Mouse (Mus musculus) hindbrain, postnatal 0 days (tissue): ENCODE data around the gene Megf6. TPM values are rescaled to one million over a fixed set of nuclear protein-coding genes. Genes with fewer than 3 reads are reported as not detected.

ENCODE experiments used
- ATAC-seq: fragments of 200-750 bp; cut with Nextera tagmentation; 2 replicates; pipeline ENCODE4 v1.8.0; 2017; ENCODE audit warnings: mild to moderate bottlenecking, moderate TSS enrichment, moderate library complexity
- DNase-seq: peaks from one replicate; pipeline ENCODE4 v3.0.0-alpha.2; 2015; ENCODE audit warnings: low spot score
- H3K27ac ChIP-seq: fragments of 300-500 bp; sonication (generic); 2 replicates; pipeline ENCODE4 v1.5.1; 2014; ENCODE audit warnings: mild to moderate bottlenecking
- H3K27me3 ChIP-seq: fragments of 300-500 bp; sonication (generic); 2 replicates; pipeline ENCODE4 v1.6.1; 2014; ENCODE audit warnings: low read length, mixed read lengths; ENCODE audit not compliant: insufficient read depth
- H3K36me3 ChIP-seq: fragments of 300-500 bp; sonication (generic); 2 replicates; pipeline ENCODE4 v1.6.1; 2014; ENCODE audit warnings: low read length, mixed read lengths; ENCODE audit not compliant: insufficient read depth
- H3K4me1 ChIP-seq: fragments of 300-500 bp; sonication (generic); 2 replicates; pipeline ENCODE4 v1.6.1; 2014; ENCODE audit warnings: antibody characterized with exemption, low read length, mixed read lengths; ENCODE audit not compliant: insufficient read depth
- H3K4me2 ChIP-seq: fragments of 300-500 bp; sonication (generic); 2 replicates; pipeline ENCODE4 v1.6.1; 2014; ENCODE audit warnings: low read depth, mild to moderate bottlenecking, low read length, moderate library complexity, mixed read lengths
- H3K4me3 ChIP-seq: fragments of 300-500 bp; sonication (generic); 2 replicates; pipeline ENCODE4 v1.5.1; 2014; ENCODE audit warnings: low read length
- H3K9ac ChIP-seq: fragments of 300-500 bp; sonication (generic); replicated peaks from 2 replicates; pipeline ENCODE4 v1.6.1; 2014; ENCODE audit warnings: mild to moderate bottlenecking, low read length, moderate library complexity, mixed read lengths
- H3K9me3 ChIP-seq: fragments of 300-500 bp; sonication (generic); 2 replicates; pipeline ENCODE4 v1.6.1; 2016; ENCODE audit warnings: low read length, mixed read lengths
- CTCF ChIP-seq: IDR thresholded peaks from 2 replicates; pipeline ENCODE4 v1.5.1; 2016; ENCODE audit warnings: antibody characterized with exemption, control low read depth, low read depth
- WGBS: fragments of 180-500 bp; shearing (Covaris S2); extraction: QIAGEN DNeasy Blood & Tissue Kit; methylation state at CpG from one replicate; pipeline ENCODE4 v1.1.7; 2014; 5-methylcytosine and 5-hydroxymethylcytosine counted together
- polyA plus RNA-seq: library from polyadenylated mRNA; unstranded; fragments of >200 nt; fragmentation: Nextera tagmentation; extraction: Ambion mirVana; gene quantifications from 2 replicates; pipeline ENCODE4 v1.2.1, GENCODE M21; 2015
- total RNA-seq: library from RNA; depleted of rRNA; stranded (reverse); fragments of >200 nt; gene quantifications from 2 replicates; pipeline ENCODE4 v1.2.3, GENCODE M21; 2014

The Megf6 gene
- total and polyA plus RNA-seq, 2 experiments from 2014 or later: 7.0 to 40.5 TPM

DNA sequence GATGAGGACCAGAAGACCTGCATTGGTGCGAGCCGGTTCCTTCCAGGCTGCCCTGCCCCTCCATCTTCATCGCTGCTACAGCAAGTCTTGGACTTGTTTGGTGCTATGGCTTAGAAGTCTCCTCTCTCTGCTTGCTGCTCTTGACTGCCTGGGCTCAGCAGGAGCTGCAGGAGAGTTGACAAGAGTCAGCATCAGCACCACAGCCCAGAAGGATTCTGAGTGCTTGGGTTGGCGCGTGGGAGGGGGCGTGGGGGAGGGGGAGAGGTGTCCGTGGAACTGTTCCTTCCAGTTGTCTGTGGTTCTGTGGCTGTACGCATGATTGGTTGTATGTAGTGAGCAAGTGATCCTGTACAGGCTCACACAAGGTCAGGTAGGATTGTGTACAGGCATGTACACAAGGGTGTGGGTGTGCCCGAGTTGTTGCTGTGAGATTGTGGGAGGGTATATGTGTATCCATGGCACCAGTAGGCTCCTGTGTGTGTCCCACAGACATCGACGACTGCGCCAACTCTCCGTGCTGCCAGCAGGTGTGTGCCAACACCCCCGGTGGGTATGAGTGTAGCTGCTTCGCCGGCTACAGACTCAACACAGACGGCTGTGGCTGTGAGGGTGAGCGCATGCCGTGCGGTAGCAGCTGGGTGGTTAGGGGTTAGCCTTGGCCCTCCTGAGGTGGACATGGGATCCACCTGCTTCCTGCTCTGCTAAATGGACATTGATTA is 82.2 kb downstream of the Megf6 start:
- no peak for TF ChIP-seq CTCF
- Histone ChIP-seq H3K27ac (no peak overlapping the region), H3K4me1 (no peaks in the 10 kb centered on the region), H3K4me3 (no peak overlapping the region), H3K27me3 (no peaks in the 10 kb centered on the region), H3K36me3 (no peaks in the 10 kb centered on the region), H3K9ac (no peak overlapping the region), H3K4me2 (no peak overlapping the region), H3K9me3 (no peaks in the 10 kb centered on the region)
- WGBS: 71% methylated on average over 20 of the region's 20 CpGs
- ATAC-seq: no peak
- DNase-seq: no peak

- Histone ChIP-seq H3K36me3 (no peaks in the 10 kb centered on the region), H3K9ac (no peak overlapping the region), H3K4me1 (no peaks in the 10 kb centered on the region), H3K27ac (no peak overlapping the region), H3K4me2 (no peak overlapping the region), H3K4me3 (no peak overlapping the region), H3K9me3 (no peaks in the 10 kb centered on the region), H3K27me3 (no peaks in the 10 kb centered on the region)
- no peak for ATAC-seq
- no peak for TF ChIP-seq CTCF
- 82% methylated on average over 5 of the region's 5 CpGs for WGBS
- DNase-seq: no peak
Observed at GRCm38 (mm10) chr4:154260755-154261154, 90.2 kb downstream of the Megf6 start.

DNA sequence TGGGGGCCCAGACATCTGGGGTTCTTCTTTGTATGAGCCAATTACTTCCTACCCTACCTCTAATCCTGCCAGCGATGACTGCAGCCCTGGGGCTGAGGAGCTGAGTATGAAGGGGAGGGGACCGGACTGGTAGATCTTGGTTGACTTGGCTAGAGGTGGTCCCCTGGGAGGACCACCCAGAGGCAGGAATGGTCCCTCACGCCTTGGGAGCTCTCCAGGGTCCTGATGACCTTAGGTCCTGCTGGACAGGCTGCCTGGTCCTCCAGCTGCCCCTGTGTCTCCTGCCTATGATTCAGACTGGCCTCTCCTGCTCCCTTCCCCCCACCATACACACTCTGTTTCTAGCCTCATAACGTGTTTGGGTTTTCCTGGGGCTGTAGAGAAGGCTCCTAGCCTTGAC is 91.5 kb downstream of the Megf6 start:
- Histone ChIP-seq H3K9ac (no peak overlapping the region), H3K4me1 (no peaks in the 10 kb centered on the region), H3K9me3 (no peaks in the 10 kb centered on the region), H3K36me3 (no peaks in the 10 kb centered on the region), H3K27ac (no peak overlapping the region), H3K27me3 (no peaks in the 10 kb centered on the region), H3K4me3 (no peak overlapping the region), H3K4me2 (no peak overlapping the region)
- no peak for TF ChIP-seq CTCF
- no peak; the same call in 1 of the 2 replicates for ATAC-seq
- no peak for DNase-seq
- WGBS: 53% methylated on average over 4 of the region's 4 CpGs

DNA sequence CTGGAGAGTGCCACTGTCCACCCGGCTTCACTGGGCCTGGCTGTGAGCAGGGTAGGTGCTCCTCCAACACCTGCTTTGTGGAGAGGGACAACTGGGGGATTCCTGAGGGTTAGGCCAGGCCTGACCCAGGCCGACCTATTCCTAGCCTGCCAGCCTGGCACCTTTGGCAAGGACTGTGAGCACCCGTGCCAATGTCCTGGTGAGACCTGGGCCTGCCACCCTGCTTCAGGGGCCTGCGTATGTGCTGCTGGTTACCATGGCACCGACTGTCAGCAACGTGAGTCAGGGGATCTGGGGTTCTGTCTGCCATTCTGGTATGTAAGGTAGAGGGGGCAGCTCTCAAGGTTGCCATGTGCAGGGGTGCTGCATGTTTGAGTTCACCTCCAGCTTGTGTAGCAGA is 97.0 kb downstream of the Megf6 start:
- Histone ChIP-seq H3K27ac (no peak overlapping the region), H3K9ac (no peak overlapping the region), H3K4me2 (no peak overlapping the region), H3K9me3 (no peaks in the 10 kb centered on the region), H3K4me3 (no peak overlapping the region), H3K27me3 (no peaks in the 10 kb centered on the region), H3K4me1 (no peaks in the 10 kb centered on the region), H3K36me3 (no peaks in the 10 kb centered on the region)
- TF ChIP-seq CTCF: no peak
- DNase-seq: no peak
- WGBS: 65% methylated on average over 6 of the region's 6 CpGs
- ATAC-seq: no peak

DNA sequence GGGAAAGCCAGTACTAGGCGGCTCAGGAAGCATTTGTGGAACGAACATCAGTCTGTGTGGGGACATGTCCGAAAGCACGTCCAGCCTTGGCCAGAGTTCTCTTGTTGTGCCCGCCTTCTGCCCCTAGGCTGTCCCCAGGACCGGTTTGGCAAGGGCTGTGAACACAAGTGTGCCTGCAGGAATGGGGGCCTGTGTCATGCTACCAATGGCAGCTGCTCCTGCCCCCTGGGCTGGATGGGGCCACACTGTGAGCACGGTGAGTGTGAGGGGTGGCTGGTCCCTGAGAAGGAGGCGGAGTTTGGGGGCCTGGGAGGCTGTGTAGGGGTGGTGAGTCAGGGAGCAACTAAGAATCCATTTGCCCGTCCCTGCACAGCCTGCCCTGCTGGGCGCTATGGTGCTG is 99.0 kb downstream of the Megf6 start:
- Histone ChIP-seq H3K9ac (no peak overlapping the region), H3K36me3 (peaks cover 4% of the 10 kb centered on the region; the same call in 1 of the 2 replicates), H3K9me3 (no peaks in the 10 kb centered on the region), H3K4me1 (no peaks in the 10 kb centered on the region), H3K4me2 (no peak overlapping the region), H3K27ac (no peak overlapping the region), H3K4me3 (no peak overlapping the region), H3K27me3 (no peaks in the 10 kb centered on the region)
- DNase-seq (no peak), ATAC-seq (no peak)
- no peak for TF ChIP-seq CTCF
- WGBS: 58% methylated on average over 10 of the region's 10 CpGs

DNA sequence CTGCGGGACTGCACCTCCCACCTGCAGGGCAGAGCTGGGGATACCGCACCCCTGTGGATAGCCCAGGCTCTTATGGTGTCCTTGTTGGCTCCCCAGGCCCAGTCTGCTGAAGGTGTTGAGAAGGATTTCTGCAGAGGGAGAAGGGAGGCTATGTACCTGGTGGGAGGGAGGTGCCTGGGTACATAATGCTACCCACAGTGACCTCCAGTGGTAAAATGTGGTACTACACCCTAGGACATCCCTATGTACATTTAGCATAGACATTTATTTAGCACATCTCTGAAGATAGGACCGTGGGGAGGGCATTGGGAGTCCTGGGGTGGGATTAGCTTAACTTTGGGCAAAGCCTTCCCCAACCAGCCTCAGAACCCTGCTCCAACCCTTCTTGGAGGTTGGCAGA is 102.5 kb downstream of the Megf6 start:
- TF ChIP-seq CTCF: peak; percentile 96
- H3K27me3 ChIP-seq: no peaks in the 10 kb centered on the region
- no peak overlapping the region for H3K4me2 ChIP-seq
- H3K9ac ChIP-seq: no peak overlapping the region
- no peak overlapping the region for H3K4me3 ChIP-seq
- no peaks in the 10 kb centered on the region for H3K4me1 ChIP-seq
- no peaks in the 10 kb centered on the region for H3K9me3 ChIP-seq
- H3K27ac ChIP-seq: no peak overlapping the region
- peak; percentile 47 for ATAC-seq
- DNase-seq: peak; percentile 92
- peaks cover 7% of the 10 kb centered on the region; the same call in 1 of the 2 replicates for H3K36me3 ChIP-seq
- 55% methylated on average over 3 of the region's 3 CpGs for WGBS

DNA sequence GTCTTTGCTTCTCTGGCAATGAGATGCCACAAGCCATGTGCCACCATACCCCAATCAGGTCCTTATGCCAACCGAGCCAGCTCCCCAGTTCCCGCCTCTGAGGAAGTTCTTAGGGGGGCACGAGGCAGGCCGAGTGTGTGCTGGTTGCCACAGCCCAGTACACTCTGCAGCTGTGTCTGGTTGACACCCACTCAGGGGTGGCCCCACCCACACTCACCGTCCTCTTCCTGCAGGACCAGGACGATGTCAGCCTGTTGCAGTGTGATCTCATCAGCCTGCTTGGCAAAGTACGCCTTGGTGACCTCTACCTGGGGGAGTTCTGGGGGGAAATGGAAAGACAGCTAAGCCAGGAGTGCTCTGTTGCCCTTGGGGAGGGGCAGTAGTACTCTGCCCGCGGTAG is 109.0 kb downstream of the Megf6 start:
- no peaks in the 10 kb centered on the region for H3K27me3 ChIP-seq
- DNase-seq: no peak
- H3K4me3 ChIP-seq: no peak overlapping the region
- no peak overlapping the region for H3K9ac ChIP-seq
- H3K9me3 ChIP-seq: no peaks in the 10 kb centered on the region
- WGBS: 88% methylated on average over 9 of the region's 9 CpGs
- no peak overlapping the region for H3K27ac ChIP-seq
- H3K36me3 ChIP-seq: peaks cover 3% of the 10 kb centered on the region; the same call in 1 of the 2 replicates
- peak; percentile 39; the same call in 1 of the 2 replicates for ATAC-seq
- no peaks in the 10 kb centered on the region for H3K4me1 ChIP-seq
- no peak for TF ChIP-seq CTCF
- H3K4me2 ChIP-seq: no peak overlapping the region
